Mouse (Mus musculus): ENCODE data around the gene Smarca2.

- TF ChIP-seq CTCF (IDR thresholded peaks at IDR 0.05; ENCODE audit: extremely low read depth, insufficient read depth, low read length) = no peak
- TF ChIP-seq POLR2A (IDR thresholded peaks at IDR 0.05; ENCODE audit: extremely low read depth, insufficient read depth, low read length) = no peak
Observed at GRCm38 (mm10) chr19:26683731-26684130, 78.9 kb downstream of the Smarca2 start.

All from cortical plate, adult 2 months (tissue).